Mouse (Mus musculus) thymus, postnatal 0 days (tissue): ENCODE results near the gene Fyn. TPM values are rescaled to one million over a fixed set of nuclear protein-coding genes. Genes with fewer than 3 reads are reported as not detected.
A peak's percentile ranks its signal among the peaks of the same experiment; 100 is the strongest.

Experiments
- DNase-seq: peaks from one replicate; pipeline ENCODE4 v3.0.0-alpha.2; 2015; ENCODE audit warnings: low spot score
- polyA plus RNA-seq: library from polyadenylated mRNA; unstranded; fragments of >200 nt; fragmentation: Nextera tagmentation; extraction: Ambion mirVana; gene quantifications from 2 replicates; pipeline ENCODE4 v1.2.1, GENCODE M21; 2015

The Fyn gene
- polyA plus RNA-seq, 1 experiment from 2014 or later, result 36.3 TPM

DNA sequence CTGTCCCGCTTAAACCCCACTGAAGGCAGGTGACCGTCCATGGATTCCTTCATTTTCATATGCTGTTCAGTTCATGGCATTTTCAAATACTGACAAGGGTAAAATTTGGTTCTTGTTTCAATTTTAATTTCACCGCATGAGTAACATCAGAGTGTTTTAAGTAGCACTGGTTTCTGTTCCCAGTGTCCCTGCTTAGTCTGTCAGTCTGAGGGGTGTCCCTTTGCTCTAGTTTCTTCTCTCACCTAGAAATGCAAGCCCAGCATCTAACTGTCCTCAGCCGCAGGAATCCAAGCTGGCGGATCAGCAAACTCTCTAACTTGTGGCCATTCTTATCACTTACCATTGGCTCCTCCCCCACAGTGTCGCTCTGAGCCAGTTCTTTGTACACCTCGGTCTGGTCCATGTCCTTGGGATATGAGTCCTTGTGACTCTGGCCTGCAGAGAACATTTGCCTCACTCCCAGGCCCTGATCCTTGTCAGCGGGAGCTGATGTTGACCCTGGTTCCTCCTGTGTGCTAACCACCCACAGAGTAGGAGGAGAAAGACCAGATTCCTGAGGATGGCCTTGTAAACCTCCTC lies 9.5 kb downstream of the Fyn start:
- DNase-seq, result no peak

- DNase-seq, result no peak
These were observed 10.6 kb downstream of the Fyn start for GRCm38 (mm10) chr10:39379287-39379686.

- no peak for DNase-seq
These were observed 11.2 kb downstream of the Fyn start for GRCm38 (mm10) chr10:39379721-39380370.

GRCm38 (mm10) chr10:39385259-39385658 lies 16.6 kb downstream of the Fyn start:
- DNase-seq, result no peak

- DNase-seq, result no peak
These were observed 17.5 kb downstream of the Fyn start for GRCm38 (mm10) chr10:39386203-39386602.

DNA sequence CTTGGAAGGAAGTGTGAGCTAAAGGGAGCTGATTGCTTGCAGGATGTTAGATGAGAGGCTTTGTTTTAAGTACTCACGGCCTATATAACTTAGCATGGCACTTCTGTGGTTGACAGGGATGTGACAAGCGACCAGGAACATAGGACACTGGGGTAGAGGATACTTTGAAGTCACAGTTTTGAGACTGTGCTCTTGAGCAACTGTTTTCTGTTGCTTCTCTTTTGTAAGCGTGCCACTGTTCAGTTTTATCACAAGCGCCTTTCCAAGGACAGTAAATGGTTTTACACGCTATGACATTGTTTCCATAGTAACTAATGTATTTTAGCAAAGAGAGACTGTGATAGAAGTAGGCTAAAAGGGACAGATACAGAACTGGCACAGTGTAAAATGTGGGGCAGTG lies 18.4 kb downstream of the Fyn start:
- peak; percentile 49 for DNase-seq

GRCm38 (mm10) chr10:39387556-39387955 lies 18.9 kb downstream of the Fyn start:
- DNase-seq, result no peak

DNA sequence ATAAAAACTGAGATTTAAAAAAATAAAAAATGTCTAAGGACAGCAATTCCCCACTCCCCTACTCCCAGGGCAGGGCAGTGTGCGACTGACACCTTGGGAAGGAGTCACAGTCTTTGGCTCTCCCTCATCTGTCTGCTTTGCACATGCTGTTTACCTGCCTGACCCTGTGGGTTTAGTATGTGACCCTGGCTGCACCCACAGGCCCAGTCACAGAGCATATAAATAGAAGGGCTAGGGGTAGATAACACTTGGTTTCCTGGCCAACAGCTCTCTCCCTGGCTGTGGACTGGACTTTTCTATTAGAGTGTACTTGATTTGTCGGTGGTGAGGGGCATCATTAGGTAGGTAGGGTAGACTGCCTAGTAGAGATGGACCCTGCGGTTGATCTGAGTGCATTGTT lies 19.5 kb downstream of the Fyn start:
- DNase-seq, result no peak

DNA sequence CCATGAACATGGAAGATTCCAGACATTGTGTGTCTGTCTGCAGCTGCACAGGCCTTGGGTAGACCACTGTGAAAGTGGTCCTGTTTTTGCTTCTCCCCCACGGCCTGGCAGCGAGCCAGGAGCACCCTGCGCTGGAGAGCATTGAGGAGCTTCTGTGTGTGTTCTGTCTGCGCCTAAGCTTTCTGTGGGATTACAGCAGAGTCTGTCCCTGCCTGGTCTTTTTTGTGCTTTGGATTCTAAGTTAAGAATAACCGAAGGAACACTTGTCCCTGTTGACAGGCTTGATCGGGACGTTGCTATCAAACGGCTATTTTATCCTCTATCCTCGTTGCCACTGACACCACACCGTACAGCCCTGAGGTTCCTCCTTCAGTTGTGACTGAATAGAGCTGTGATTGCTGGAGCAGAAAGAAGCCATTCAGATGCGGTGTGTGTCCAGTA lies 20.8 kb downstream of the Fyn start:
- no peak for DNase-seq

DNA sequence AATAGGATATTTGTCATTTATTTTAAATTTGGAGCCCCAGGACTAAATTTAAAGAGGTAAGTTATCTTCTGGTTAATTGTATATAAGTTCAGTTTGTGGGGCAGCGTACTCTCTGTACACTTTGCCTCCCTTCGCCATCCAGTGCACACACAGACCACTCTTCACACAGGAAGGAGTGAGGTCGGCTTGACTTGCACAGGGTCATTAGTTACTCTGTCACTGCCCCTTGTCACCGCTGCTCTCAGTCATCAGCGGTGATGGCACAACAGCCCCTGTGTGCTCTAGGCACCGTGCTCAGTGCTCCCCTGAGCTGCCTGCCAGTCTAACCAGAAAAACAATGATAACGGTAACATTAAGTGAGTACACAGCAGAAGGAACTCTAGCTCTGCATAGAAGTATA lies 21.9 kb downstream of the Fyn start:
- DNase-seq, result no peak

DNA sequence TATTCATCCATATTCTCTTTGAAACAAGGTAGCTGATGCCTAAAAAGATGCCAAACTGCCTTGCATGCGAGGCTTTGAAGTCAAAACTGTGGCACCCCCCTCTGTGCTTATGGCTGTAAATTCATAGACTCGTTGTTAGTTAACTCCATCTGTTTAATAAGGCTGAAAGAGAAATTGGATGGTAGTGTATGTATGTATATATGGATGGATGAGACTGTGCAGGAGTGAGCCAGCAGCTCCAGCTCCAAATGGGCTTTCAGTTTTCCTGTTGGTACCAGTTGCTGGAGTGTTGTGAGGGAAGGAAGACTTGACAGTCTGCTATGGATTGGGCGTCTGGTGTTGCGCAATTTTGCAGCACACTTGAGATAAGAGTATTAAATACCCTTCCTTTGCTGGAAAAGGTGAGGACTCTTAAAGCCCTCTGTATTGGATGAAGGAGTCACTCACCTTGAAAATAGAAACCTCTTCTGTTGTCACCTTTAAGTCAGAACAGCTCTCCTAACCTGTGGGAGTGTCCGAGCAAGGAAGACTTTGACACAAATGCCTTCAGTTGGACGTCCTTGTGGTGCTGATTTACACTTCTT lies 24.3 kb downstream of the Fyn start:
- DNase-seq, result no peak

DNA sequence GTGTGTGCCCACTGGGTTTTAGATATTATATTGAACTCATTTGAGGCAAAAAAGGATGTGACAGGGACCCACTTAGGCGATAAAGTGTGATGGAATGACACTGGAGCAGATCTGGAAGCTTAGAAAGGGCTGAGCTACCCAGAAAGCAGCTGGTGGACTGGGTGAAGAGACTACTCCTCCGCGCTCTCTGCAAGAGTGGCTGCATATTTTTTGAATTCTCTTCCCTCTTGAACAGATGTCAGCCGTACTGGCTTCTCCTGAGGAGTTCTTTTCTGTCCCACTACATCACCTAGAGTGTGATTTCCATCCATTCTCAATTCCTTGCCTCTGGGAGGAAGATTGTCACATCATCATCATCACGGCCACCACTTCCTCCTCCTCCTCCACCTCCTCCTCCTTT lies 26.9 kb downstream of the Fyn start:
- no peak for DNase-seq

DNA sequence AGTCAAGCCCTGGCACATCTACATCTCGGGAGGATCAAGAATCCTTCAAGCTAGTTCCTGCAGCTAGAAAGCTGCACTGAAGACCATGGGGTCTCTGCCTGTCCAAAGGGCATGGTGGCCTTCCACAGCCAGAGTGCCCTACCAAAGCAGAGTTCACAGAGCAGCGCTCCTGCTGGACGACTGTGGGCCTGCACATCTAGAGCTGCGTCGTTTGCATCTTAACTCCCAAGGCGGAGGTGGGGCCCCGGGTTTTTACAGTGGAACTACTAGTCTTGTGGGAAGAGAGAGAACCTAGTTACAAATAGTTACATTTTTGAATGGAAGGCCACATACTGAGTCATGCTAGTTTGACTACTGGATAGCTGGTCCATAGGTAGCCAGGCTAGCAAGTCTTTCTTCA lies 30.3 kb downstream of the Fyn start:
- DNase-seq, result no peak

GRCm38 (mm10) chr10:39400155-39400554 lies 31.5 kb downstream of the Fyn start:
- DNase-seq, result no peak

- peak; percentile 38 for DNase-seq
These were observed 33.8 kb downstream of the Fyn start for GRCm38 (mm10) chr10:39402487-39402886.

DNA sequence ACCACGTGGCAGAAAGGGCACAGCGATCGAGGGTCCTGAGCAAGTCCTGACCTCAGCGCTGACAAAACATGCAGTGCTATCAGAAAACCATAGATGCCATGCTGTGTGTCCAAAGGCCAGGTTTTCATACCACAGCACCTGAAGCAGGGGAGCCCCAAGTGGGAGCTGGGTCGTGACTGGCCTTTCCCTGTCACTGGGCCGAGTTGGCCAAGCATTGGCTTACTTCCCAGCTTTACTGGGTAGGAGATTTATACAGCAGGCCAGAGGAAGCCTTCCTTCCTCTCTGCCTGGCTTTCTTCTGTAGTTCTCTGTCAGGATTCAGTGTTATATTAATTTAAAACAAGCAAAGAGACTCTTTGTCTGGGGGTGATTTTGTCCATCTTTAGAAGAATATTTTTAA lies 35.1 kb downstream of the Fyn start:
- no peak for DNase-seq

GRCm38 (mm10) chr10:39404175-39404574 lies 35.5 kb downstream of the Fyn start:
- no peak for DNase-seq

DNA sequence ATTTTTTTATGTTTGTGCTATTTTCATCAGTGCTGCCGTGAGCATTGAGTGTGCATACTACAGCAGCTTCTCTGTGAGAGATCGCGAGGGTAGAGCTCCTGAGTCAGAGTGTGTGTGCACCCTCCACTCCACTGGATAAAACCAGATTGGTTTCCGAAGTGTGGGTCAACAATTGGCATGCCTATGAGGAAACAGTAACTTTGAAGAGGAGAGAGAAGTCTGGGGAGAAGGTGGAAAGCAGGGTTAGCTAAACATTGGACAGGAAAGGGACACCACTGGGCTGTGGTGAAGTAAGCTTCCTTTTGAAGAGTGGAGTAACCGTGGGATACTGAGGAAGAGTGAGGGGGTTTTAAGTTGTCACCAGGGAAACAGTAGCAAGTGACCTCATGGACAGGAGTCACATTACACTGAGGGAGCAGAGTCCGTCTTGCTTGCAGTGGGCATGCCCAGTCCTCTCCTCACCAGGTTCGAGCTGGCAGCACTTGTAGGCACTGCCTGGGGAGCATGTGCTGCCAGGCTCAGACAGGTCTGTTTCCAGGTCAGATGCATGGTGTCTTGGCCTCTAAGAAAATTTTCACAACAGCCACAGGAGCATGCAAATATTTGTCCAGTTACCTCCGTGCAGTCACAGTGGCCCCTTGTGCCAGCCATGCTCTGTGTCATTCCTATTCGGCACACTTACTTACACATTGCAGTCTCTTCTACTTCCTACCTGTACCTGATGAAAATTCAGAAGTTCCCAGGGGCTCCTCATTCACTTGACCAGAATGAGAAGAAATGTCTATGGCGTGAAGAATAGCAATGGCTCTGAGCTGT lies 37.5 kb downstream of the Fyn start:
- no peak for DNase-seq

GRCm38 (mm10) chr10:39406798-39407189 lies 38.1 kb downstream of the Fyn start:
- DNase-seq, result no peak

DNA sequence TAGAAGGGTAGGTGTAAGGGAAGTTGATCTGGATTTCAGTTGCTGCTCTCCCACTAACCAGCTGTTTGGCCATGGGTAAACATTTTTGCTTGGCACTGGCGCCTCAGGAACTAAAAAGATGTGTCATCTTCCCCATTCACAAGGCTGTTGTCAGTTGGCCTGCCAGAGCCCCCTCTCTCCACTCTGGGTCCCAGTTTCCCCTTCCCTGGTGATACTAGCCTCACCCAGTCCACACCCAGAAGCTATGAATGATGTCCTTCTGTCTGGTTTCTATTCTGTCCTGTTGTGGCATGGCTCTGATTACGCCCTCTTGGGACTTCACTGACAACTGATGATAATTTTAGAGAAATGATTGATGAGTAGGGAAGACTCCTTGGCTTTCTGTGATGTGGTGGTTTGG lies 38.9 kb downstream of the Fyn start:
- DNase-seq, result no peak

DNA sequence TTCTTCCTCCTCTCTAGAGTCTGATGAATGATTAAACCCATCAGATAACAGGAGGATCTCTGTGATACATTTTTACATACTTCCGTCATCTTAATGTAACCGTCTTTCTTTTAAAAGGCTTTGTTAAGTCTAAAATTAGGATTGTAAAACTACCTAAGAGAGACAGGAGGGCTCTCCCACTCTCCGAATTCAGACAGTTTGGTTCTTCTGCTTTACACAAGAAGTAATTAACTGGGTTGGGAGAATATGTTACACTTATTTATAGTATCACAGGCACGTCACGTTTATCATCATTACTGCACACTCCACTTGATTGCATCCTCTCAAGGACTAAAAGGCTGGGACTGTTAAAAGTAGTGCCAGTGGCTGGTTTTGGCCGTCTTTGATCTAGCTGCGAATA lies 40.9 kb downstream of the Fyn start:
- no peak for DNase-seq

- DNase-seq, result no peak
These were observed 41.5 kb downstream of the Fyn start for GRCm38 (mm10) chr10:39410151-39410649.
